Mouse (Mus musculus) frontal cortex, adult 2 months (tissue): Measurements from ENCODE around the gene Rbp1. TPM values are rescaled to one million over a fixed set of nuclear protein-coding genes. Genes with fewer than 3 reads are reported as not detected.

ENCODE experiments used
- DNase-seq, 2 experiments: peaks; one replicate each; pipeline ENCODE4 v3.0.0; 2022; ENCODE audit warnings: low spot score in 1 of 2; ENCODE audit errors: extremely low spot score in 1 of 2
- polyA plus RNA-seq: library from polyadenylated mRNA; depleted of rRNA; stranded (reverse); fragments of >200 nt; gene quantifications from 2 replicates; pipeline ENCODE4 v1.2.3, GENCODE M21; 2012; rRNA removed

The Rbp1 gene
- polyA plus RNA-seq, 1 experiment = 20.5 TPM

- no peak for DNase-seq
Observed at GRCm38 (mm10) chr9:98490128-98490527, 67.4 kb downstream of the Rbp1 start.

GRCm38 (mm10) chr9:98491071-98491470, 68.3 kb downstream of the Rbp1 start:
- DNase-seq = no peak

GRCm38 (mm10) chr9:98492212-98492611, 69.5 kb downstream of the Rbp1 start:
- DNase-seq = no peak

GRCm38 (mm10) chr9:98492821-98493220, 70.1 kb downstream of the Rbp1 start:
- DNase-seq = no peak

Other genes with a start within 250 kb of the Rbp1 start
- 3.3 and 3.7 TPM in 2 replicates for gene Nmnat3, start 135.5 kb upstream of the Rbp1 start, polyA plus RNA-seq
- gene Rbp2, start 63.2 kb downstream of the Rbp1 start, polyA plus RNA-seq = 0.21 TPM in 1 of 2 replicates, not detected in the other
- 62.6 and 67.1 TPM in 2 replicates for gene Copb2, start 140.8 kb downstream of the Rbp1 start, polyA plus RNA-seq
- gene Mrps22, start 178.7 kb downstream of the Rbp1 start, polyA plus RNA-seq = 23.5 and 26.3 TPM in 2 replicates